Mouse (Mus musculus) cerebellum, postnatal 25 days (tissue): ENCODE data around the gene Gm5269.
A peak's percentile ranks its signal among the peaks of the same experiment; 100 is the strongest.

Experiments
- DNase-seq, 2 experiments: peaks; one replicate each; pipeline ENCODE4 v3.0.0; 2021; ENCODE audit warnings: mixed read lengths in 2 of 2

Gm5269 gene

DNA sequence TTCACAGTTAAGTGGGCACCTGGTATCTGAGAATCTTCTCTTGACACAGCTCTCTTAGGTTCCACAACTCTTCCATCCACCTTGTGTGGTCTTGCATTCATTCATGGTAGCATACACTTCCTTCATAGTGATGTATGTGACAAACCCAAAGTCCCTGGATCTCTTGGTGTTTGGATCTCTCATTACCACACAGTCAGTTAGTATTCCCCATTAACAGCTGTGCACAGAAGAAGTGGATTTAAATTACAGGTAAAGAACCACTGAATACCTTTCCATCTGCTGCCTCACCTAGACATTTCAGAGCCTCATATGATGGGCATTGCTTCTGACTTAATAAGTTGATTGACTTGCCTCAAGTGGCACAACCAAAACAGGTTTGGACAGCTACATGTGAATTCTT is at the start of gene Gm5269:
Gene Gm5269, minus strand, starts transcription at position 101 of the 400 bp plus-strand sequence.
- no peak for DNase-seq

DNA sequence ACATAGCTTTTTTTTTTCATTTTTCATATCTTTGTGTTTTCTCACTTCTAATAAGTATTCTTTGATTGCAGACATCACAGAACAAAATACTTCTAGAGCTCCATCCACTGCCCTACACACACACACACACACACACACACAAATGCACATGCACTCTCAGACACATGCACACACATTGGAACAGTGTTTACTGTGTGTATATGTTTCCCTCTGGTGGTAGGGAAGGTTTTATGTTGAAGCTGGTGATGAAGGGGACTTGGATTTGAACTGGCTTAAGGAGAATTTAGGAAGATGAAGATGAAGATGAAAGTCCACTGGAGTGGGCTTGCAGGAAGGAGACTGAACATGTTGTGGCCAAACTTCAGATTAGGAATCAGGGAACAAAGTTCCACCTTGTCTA is 41.1 kb upstream of the Gm5269 start:
- no peak for DNase-seq

DNA sequence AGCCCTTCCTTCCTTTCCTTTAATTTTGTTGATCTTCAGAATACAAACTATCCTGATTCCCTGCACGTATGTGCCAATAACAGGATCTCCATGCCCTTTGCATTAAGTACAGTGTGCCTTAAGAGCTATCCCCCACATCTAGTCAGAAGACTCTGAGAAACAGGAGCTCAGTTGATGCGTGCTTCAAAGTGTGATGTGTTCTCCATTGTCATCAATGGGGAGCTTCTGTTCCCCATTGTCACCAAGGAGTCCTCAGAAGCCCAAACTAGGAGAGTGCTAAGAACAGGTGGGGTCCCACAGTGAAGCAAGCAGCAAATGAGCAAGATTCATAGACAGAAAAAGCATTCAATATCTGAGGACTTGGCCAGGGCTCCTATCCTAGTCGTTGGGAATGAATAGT is 36.8 kb upstream of the Gm5269 start:
- DNase-seq = no peak

DNA sequence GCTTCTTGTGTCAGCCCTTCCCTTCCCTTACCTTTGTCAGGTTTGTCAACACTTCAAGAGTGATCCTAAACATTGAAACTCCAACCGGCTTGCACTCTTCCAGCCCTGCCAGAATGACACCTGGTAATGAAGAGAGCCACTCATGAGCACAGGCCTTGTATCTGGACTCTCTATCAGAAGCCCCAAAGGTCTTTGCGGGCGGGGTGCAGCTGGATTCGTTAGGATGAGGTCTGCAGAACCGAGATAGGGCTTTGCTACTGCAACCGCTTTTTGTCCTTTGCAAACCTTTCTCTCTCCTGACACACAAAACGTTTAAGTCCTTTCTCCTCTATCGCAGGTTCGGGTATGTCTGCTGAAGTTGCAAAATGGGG is 36.3 kb upstream of the Gm5269 start, which contains the start of gene Slc40a1:
Gene Slc40a1, minus strand, starts transcription at position 131 of the 371 bp plus-strand sequence.
- peak in 1 of 2 experiments; percentile 5 for DNase-seq

DNA sequence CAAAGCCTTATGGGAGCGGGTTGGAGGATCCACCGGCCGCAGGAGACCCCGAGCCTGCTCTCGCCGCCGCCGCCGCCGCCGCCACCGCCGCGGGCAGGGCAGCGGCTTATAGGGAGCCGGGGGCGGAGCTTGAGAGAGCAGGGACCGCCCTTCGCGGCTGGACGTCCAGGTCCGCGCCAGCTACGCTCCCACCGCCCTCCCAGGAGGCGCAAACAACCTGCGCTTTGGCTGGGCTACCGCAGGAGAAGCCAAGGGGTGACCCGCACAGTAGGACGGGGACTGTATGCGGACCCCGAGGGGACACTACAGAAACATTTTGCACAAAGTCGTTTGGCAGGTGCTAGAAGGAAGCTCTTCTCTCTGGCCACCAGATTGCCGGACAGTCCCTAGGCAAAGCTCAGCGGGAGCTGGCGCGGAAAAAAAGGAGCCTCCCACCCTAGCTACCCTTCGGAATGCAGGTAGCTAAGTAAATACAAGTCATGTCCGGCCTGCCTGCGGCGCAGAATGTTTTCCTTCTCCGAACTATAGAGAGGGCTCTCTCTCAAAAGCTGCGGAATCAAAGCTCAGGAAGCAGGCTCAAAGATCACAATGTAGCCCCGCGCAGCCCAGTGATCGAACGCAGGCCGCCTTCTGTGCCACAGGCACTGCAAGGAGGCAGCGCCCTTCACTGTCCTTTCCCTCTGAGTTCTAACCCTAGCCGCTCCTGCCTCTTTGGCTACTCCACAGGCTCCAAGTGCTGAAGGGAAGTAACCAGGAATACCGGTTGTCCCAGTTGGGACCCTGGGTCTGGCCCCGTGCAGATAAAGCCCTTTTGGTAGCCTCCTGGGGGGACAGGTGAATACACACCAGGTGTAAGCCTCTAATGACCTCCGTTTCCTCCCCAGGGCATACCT is 35.7 kb upstream of the Gm5269 start:
- peak; percentile 72 to 80 for DNase-seq

DNA sequence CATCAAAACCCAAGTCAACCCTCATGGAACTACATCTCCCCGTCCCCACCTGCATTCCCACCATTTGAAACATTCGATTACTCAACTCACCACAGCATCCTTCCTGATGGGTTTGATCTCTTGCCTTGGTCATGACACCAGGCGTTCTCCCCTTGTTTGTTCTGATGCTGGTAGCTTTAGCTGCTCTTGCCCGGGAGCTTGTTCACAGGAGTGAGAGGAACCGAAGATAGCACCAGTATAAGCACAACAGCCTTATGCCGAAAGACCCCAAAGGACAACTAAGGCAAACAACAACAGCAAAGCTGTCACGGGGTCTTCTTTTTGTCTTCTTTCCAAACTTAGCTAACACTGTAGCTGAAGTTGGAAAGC is 35.0 kb upstream of the Gm5269 start:
- DNase-seq = peak in 1 of 2 experiments; percentile 6

DNA sequence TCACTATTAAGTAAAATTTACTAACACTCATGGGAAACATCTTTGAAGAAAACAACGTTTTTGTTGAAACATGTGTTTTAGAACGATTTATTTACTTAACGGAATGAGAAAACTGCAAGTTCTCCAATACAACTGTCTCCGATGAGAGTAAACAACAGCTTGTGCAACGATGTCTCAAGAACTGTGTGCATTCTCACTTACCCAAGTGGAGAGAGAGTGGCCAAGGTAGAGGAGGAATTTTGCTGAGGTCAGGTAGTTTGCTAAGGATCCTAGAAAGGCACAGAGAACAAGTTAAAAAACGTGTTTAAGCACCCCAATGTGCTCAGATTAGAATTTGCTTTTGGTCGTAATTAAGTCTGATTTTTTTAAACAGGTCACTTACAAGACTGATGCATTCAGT is 34.4 kb upstream of the Gm5269 start:
- DNase-seq = no peak

DNA sequence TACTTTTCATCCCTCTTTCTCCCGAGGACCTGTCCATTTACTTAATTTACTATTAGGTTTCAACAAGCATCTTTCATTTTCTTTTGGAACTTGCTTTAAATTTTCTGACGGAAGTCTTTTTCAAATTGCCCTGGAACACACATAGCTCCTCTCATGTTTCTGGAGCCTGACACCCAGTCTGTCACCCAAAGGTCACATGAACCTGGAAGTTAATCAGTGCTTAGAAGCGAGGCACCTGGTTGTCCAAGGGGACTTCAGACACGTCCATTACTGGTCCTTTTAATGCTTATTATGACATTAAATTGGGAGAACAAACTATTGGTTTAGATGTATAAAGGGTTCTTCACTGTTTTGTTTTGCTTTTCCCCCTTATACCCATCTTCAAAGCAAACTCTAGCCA is 33.2 kb upstream of the Gm5269 start:
- no peak for DNase-seq

DNA sequence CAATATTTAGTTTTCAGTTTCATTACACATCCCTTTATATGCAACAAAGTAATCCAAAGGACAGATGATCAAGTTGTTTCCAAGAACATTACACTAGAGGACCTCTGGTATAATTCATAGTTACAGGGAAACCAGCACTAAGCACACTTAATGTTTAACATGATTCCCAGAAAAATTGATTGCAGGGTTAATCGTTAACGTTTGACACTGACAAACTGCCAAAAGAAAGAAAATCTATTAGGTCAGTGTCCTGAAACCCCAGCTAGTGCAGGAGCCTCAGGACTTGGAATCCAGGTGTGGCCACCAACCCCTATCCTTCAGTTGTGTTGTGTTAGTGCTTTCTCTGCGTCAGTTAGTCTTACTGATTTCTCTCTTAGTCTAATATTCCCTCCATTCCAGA is 30.6 kb upstream of the Gm5269 start:
- no peak for DNase-seq

DNA sequence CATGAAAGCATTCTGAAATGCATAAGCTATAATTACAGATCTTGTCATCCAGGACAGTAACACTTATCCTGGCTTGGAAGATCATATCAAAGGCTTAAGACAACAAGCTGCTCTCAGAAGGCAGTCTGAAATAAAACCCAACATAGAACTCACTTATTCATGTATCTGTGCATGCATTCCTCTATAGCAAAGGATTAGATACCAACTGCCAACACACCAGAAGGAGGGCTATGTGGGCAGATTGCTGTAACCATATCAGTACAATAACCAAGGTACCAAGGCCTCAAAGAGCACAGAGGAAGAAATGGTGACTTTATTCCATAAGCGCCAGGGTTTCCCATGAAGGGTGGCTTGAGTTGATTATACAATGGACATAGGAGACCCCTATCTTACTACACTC is 29.7 kb upstream of the Gm5269 start:
- no peak for DNase-seq

DNA sequence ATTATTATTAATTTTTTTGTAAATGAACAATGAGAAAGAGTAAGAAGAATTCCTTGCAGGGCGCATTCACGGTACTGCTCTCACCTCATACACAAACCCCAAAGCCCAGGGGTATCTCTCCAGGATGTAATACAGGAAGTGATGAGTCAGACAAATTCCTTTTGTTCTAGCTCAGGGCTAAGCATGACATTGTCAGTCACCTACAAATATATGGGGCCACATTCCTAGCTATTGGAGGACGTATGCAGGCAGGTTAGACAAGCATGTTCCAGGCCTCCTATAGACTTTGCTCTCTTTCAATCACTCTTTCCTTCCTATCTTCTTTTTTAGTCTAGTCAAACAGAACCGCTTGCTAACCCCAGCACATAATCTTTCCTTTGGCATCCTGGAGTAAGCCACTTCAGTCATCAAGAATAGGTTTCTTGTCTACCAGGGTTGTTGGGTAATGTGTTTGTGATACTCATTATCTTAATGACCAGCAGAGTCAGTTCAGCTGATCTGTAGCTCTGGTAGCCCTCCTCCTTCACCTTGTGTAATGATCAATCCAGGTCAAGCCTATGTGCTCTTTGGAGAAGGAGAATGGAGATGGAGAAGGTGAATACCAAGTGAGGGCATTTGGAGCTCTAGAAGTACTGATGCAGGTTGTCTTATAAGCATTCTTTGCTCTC is 27.2 kb upstream of the Gm5269 start:
- no peak for DNase-seq

DNA sequence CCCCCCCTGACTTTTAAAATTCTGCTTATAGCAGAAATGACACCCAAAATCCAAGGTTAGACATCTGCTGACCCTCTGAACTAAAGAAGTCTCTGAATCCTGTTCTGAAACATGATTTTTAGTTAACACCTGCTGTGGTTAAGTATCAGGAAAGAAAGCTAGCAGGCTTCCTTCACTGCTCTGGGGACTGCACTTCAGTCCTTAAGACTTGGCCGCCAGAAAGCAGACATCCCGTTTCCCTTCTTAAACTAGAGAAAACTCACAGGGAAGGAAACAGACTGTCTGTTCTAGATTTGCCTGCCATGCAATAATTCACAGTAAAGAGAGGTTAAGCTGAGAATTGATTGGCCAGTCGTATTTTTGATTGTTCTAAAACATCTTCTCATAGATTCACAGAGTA is 26.1 kb upstream of the Gm5269 start:
- no peak for DNase-seq

DNA sequence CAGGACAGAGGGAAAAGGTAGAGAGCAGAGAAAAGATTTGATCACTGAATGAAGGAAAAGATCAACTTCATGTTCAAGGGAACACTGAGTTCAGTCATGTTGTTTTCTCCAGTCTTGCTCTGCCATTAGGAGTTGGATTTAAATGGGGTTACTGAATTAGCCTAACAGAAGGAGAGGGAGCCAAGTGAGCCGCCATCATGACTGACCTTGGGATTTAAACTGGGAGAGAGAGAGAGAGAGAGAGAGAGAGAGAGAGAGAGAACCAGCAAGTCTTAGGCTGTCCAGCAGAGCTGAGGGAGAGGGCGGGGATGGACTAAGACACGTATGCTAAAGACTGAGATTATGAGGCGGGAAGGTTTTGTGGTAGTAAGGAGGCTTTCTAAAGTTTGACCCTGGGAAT is 24.2 kb upstream of the Gm5269 start:
- no peak for DNase-seq

DNA sequence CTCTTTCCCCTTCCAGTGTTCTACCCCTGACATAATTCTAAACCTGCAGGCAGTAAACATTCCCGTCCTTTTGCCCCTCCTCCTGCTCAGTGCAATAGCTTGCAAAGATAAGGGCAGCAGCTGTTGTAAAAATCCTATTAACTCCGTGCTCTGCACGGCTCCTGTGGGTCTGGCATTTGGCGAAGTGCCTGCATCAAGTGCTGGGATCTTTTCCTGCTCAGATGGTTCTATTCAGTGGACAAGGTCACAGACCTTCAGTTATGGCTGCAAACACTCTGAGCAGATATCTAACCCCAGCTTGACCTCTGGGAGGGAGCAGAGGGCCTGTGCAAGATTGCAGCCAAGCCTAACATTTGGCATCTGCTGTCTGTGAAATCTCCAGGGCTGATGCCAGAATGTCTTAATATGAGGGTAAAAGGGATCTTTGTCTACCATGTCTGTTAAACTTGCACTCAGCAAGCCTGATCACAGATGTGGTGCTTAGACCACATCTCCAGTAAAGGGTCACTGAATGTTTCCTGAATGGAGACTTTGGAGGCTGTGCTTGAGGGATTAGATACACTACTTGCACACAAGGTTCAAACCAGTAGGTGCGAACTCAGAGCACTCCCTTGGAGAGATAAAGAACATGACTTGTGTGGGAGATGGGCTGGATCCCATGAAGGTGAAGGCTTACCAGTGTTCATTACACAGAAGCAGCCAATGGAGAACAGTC is 15.2 kb upstream of the Gm5269 start:
- DNase-seq = peak in 1 of 2 experiments; percentile 3

DNA sequence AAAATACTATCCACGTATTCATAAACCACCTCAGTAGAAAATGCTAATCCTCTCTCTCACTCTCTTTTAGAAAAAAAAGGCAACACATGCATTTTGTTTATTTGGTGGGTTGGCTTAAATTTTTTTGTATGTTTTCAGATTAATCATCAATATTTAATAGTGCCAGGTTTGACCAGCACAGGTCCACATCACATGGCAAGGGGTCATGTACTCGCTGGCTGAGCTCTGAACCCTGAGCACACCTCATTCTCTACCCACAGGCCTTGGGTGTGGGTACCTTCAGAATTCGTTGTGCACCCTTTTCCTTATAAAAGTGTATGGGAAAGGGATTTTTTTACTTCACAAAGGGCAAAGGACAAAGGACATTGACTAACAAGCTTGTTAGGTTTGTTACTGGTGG is 14.1 kb upstream of the Gm5269 start:
- DNase-seq = no peak

DNA sequence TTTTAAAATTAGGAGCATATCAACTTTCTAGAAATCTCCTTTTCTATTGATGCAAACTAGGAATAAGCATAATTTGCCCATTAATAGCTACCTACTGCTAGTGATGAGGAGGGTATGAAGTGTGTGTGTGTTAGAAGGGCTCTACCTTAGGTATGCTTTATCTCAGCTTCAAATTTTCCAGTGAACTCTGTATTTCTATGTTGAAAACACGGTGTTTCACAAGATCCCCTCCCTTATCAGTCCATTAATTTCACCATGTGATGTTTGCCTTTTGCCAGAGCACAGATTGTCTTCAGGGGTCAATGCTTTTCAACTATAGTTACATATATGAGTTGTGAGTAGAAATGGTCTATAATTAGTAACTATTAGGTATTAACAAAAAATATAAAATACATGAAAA is 8.0 kb upstream of the Gm5269 start:
- no peak for DNase-seq

DNA sequence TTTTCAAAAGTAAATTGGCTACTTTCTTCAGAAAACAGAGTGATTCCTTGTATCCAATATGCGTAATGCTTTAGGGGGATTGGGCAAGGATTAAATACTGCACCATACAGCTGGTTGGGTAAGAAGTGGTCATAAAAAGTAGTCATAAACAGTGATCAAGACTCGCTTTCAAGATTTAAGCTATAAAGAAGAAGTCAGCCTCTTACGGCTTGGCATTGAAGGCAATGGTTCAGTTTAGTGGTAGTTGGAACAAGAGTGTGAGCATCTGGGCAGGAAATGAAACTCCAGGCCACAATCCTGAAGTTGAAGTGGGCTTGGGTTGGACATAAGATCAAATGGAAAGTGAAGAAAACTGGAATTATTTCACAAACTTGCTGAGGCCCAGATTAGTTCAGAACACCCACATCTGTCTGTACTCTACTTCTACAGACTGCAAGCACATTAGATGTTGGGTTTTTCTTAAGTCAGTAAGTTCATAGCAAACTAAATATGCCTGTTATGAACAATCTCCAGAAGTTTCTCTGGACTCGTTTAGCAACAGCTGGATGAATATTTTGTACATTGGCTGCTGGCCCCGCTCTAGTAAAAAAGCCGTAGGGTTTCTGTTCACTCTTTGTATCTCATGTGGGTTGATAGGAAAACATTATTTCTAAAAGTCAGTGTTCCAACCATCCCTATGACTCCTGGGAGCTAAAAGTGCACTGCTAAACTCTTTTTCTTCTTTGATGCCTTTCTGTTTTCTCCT is 4.3 kb upstream of the Gm5269 start:
- DNase-seq = no peak

DNA sequence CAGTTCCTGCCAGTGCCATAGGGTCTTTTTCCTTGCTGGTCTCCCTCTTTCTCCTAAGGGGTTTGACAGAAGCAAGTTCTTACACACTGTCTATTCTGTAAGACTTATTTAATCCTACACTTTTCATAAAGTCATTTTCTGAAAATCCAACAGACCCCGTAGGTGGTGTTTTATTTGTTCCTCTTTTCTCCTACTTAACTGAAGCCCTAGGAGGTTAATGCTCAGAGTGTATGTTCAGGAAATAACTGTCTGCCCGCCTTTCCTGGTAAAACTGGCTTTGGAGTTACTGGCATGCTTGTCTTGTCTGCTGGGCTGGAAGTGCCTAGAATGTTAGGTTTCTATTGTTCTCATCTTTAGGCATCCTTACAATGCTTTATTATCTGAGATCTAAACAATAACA is 1.9 kb upstream of the Gm5269 start:
- DNase-seq = no peak

DNA sequence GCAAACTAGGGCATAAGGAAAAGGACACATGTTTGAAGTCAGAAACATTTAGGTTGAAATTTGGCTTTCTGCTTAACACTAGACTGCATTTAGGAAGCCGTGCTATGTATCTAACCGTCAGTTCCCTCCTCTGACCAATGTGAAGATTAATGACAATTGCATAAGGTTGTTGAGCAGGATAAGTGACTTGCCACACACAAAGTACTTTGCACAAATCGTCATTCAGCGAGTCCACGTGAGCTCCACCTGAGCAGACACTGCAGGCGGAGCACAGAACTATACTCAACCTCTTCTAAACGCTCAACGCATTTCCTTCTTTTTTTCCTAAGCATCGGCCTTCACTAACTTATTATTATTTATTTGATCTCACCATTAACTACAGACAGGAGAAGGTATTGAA is 3.3 kb downstream of the Gm5269 start:
- DNase-seq = no peak

DNA sequence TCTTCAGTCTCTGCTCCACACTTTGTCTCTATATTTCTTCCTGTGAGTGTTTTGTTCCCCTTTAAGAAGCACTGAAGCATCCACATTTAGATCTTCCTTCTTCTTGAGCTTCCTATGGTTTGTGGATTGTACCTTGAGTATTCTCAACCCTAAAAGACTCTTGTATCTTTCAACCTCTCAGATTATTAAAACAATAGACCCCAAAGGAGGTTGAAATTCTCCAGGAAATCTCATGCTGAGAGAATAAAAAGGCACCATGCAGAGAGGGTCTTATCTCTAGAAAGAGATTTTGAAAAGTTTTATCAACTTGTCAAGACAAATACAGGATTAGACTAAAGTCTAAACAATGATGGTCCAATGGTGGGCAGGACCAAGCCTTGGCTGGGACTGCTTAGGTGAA is 6.7 kb downstream of the Gm5269 start:
- no peak for DNase-seq

DNA sequence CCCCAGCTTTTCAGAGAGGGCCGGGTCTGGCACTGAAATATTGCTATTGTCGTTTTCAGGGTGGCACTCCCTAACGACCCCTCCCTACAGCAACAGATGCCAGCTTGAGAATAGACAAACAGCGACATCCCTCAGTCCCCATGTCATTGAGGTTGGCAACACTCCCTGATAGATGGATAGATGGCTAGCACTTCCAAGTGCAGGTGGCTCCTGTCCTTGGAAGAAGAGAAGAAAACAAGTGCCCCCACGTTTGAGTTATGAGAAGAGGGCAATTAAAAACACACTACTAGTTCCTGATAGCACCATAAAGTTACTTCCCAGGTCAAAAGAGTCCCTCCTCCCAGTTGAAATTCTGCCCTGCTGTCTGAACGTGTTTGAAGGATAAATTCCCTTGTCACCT is 8.0 kb downstream of the Gm5269 start:
- DNase-seq = no peak

DNA sequence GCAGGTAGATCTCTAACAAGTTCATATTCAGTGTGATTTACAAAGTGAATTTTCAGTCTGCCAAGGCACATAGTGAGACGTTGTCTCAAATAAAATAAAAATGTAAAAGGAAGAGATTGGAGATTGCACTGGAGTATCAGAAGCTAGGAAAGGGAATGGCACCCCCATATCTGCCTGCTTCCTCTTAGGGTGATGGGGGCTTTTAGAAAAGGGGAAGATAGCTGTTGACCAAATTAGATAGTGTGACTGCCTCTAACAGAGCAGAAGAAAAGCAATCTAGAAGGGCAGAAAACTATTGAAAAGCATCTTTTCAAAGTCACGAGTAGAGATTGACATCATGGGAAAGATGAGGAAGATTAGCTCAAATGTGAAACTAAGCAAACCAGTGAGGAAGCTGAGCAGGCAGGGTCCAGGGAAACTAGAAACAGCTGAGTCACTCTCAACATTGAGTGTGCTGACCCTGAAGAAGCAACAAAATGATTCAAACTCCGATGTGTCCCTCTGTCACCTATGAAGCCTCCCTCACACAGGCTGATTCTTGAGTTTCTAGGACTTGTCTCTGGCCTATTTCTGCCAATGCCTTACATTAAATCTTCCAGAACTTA is 8.7 kb downstream of the Gm5269 start:
- no peak for DNase-seq

DNA sequence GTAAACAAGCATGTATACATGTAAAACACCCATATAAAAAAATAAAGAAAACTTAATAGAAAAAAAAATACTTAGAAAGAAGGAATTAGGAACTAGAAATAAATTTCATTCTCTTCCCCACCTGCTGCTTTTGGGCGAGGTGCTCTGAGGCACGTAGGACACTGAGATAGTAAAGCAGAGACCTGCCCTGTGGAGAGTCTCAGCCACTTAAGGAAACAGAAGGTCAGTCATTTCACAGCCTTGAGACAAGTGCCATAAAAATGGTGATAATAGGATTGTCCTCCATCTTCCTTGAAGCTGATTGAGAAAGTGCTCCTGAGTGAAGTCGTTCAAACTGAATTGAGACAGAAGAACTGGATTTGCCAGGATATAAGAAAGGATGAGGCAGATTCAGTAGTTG is 12.6 kb downstream of the Gm5269 start:
- no peak for DNase-seq
